Mouse (Mus musculus): ENCODE measurements at regions not wholly inside any gene's neighbourhood (a gene's known extent, or its start where the extent isn't known, plus 50 kb on each side); places are given as distances from the start of the nearest gene placed in this dataset.
"Not testable (repeated sequence)": the region's sequence is repeated elsewhere in the genome, so short reads cannot be mapped to it uniquely, and the experiment has no call there.

- WGBS: 71% methylated on average over 3 of the region's 3 CpGs
- DNase-seq: peak; percentile 2
Measured at GRCm38 (mm10) chr17:60857445-60857844, 1844.3 kb upstream of the Nudt12 start.

DNA sequence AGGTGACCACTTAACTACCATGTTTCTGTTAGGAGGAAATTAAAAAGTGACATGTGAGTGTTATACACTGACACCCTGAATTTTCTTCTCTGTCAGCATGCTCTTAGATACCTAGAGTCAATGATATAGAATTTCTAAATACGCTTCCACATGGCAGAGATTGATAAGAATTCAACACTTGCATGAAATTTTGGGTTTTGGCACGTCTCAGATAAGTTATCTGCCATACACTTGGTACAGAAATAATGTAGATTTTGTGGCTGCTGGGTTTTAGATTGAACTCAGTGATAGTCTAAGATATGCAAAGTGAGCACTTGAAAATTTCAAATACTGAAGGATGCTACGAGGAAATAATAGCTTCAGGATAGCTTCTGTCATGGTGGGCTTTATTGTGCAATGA lies 1841.5 kb upstream of the Nudt12 start:
- no peaks in the 10 kb centered on the region for H3K9me3 ChIP-seq (ENCODE audit: low read depth, low read length)
- 61% methylated on average over 3 of the region's 3 CpGs for WGBS
- no peak for TF ChIP-seq CTCF (IDR thresholded peaks at IDR 0.05; ENCODE audit: low read depth)
- no peak for DNase-seq
- H3K4me3 ChIP-seq (ENCODE audit: low read depth, low read length): no peak overlapping the region
- no peaks in the 10 kb centered on the region for H3K27me3 ChIP-seq (ENCODE audit: insufficient read depth, low read length)
- no peak overlapping the region for H3K4me2 ChIP-seq
- ATAC-seq (ENCODE audit: insufficient read depth): no peak
- no peak overlapping the region for H3K9ac ChIP-seq
- no peaks in the 10 kb centered on the region for H3K4me1 ChIP-seq (ENCODE audit: insufficient read depth)
- no peak overlapping the region for H3K27ac ChIP-seq (ENCODE audit: low read depth)
- no peaks in the 10 kb centered on the region for H3K36me3 ChIP-seq (ENCODE audit: insufficient read depth)

More at GRCm38 (mm10) chr17:60857445-60857844, 1844.3 kb upstream of the Nudt12 start:
- Histone ChIP-seq H3K4me1 (ENCODE audit: insufficient read depth) (no peaks in the 10 kb centered on the region), H3K27ac (ENCODE audit: low read depth) (no peak overlapping the region), H3K4me3 (ENCODE audit: low read depth, low read length) (no peak overlapping the region), H3K9me3 (ENCODE audit: low read depth, low read length) (no peaks in the 10 kb centered on the region), H3K9ac (no peak overlapping the region), H3K27me3 (ENCODE audit: insufficient read depth, low read length) (no peaks in the 10 kb centered on the region), H3K36me3 (ENCODE audit: insufficient read depth) (no peaks in the 10 kb centered on the region), H3K4me2 (no peak overlapping the region)
- ATAC-seq (ENCODE audit: insufficient read depth): no peak
- no peak for TF ChIP-seq CTCF (IDR thresholded peaks at IDR 0.05; ENCODE audit: low read depth)

DNA sequence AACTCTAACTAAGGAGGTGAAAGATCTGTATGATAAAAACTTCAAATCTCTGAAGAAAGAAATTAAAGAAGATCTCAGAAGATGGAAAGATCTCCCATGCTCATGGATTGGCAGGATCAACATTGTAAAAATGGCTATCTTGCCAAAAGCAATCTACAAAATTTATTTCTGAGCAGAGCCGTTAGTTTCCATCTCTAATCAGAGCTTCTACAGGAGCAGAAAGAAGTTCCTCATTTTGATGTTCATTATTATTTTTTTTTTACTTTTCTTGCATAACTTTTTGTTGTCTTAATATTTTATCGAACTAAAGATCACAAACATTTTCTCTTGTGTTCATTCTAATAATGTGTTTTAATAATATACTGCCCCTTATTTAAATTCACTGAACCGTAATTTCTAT lies 1825.6 kb upstream of the Nudt12 start:
- not testable (repeated sequence) for H3K4me3 ChIP-seq (ENCODE audit: low read depth, low read length); H3K27ac ChIP-seq (ENCODE audit: low read depth); H3K36me3 ChIP-seq (ENCODE audit: insufficient read depth); H3K9me3 ChIP-seq (ENCODE audit: low read depth, low read length); H3K27me3 ChIP-seq (ENCODE audit: insufficient read depth, low read length); DNase-seq; H3K4me2 ChIP-seq; H3K9ac ChIP-seq; ATAC-seq (ENCODE audit: insufficient read depth); H3K4me1 ChIP-seq (ENCODE audit: insufficient read depth)
- 85% methylated on average over 3 of the region's 3 CpGs for WGBS

GRCm38 (mm10) chr17:60832531-60832930 lies 1819.4 kb upstream of the Nudt12 start:
- ATAC-seq (ENCODE audit: insufficient read depth): no peak
- no peak overlapping the region for H3K4me3 ChIP-seq (ENCODE audit: low read depth, low read length)
- no peaks in the 10 kb centered on the region for H3K9me3 ChIP-seq (ENCODE audit: low read depth, low read length)
- 90% methylated on average over 3 of the region's 3 CpGs for WGBS
- no peak for DNase-seq
- H3K27ac ChIP-seq (ENCODE audit: low read depth): no peak overlapping the region
- no peak overlapping the region for H3K9ac ChIP-seq
- H3K27me3 ChIP-seq (ENCODE audit: insufficient read depth, low read length): no peaks in the 10 kb centered on the region
- TF ChIP-seq CTCF (IDR thresholded peaks at IDR 0.05; ENCODE audit: low read depth): no peak
- H3K4me1 ChIP-seq (ENCODE audit: insufficient read depth): no peaks in the 10 kb centered on the region
- H3K36me3 ChIP-seq (ENCODE audit: insufficient read depth): no peaks in the 10 kb centered on the region
- H3K4me2 ChIP-seq: no peak overlapping the region

GRCm38 (mm10) chr17:60830498-60830897 lies 1817.3 kb upstream of the Nudt12 start:
- Histone ChIP-seq H3K4me1 (ENCODE audit: insufficient read depth) (no peaks in the 10 kb centered on the region), H3K9ac (no peak overlapping the region), H3K27me3 (ENCODE audit: insufficient read depth, low read length) (no peaks in the 10 kb centered on the region), H3K4me2 (no peak overlapping the region), H3K27ac (ENCODE audit: low read depth) (no peak overlapping the region), H3K4me3 (ENCODE audit: low read depth, low read length) (no peak overlapping the region), H3K9me3 (ENCODE audit: low read depth, low read length) (no peaks in the 10 kb centered on the region), H3K36me3 (ENCODE audit: insufficient read depth) (no peaks in the 10 kb centered on the region)
- 51% methylated on average over 2 of the region's 2 CpGs for WGBS
- no peak for TF ChIP-seq CTCF (IDR thresholded peaks at IDR 0.05; ENCODE audit: low read depth)
- ATAC-seq (ENCODE audit: insufficient read depth) (no peak), DNase-seq (no peak)

DNA sequence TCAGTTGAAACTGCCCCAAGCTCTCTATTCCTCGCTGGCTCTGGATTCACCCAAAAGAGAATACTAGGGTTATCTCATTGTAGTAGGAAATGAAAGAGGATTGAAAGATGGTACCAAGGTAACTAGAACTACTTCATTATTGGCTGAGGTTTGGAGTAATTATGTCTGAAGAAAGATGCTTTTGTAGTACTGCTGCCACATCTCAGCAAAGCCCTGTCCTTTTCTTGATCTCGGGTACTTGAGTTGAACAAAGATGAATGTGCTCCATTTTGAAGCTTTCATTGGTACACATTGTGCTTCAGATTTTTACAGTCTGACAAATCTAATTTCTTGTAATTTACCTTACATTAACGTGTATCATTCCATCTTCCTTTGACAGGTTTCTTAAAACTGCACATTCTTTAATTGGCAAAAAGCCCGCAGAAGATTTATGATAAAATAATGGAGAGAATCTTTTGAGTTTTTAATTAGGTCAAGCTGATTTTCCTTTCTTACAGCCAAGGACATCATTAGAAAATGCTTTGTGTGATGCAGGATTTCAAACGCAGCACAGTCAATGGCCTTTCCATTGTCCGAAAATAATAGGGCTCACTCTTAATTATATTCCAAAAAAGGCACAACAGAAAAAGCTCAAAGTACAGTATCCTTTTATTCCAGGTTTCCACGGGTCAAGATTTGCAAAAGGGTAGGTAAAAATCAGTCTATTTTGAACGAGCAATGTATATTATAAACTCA lies 1791.7 kb upstream of the Nudt12 start:
- Histone ChIP-seq H3K9me3 (ENCODE audit: low read depth, low read length) (no peaks in the 10 kb centered on the region), H3K4me3 (ENCODE audit: low read depth, low read length) (no peak overlapping the region), H3K27me3 (ENCODE audit: insufficient read depth, low read length) (no peaks in the 10 kb centered on the region), H3K4me1 (ENCODE audit: insufficient read depth) (no peaks in the 10 kb centered on the region), H3K9ac (no peak overlapping the region), H3K36me3 (ENCODE audit: insufficient read depth) (no peaks in the 10 kb centered on the region), H3K27ac (ENCODE audit: low read depth) (no peak overlapping the region), H3K4me2 (no peak overlapping the region)
- no peak for TF ChIP-seq CTCF (IDR thresholded peaks at IDR 0.05; ENCODE audit: low read depth)
- WGBS: 71% methylated on average over 8 of the region's 8 CpGs
- DNase-seq: no peak
- no peak for ATAC-seq (ENCODE audit: insufficient read depth)

DNA sequence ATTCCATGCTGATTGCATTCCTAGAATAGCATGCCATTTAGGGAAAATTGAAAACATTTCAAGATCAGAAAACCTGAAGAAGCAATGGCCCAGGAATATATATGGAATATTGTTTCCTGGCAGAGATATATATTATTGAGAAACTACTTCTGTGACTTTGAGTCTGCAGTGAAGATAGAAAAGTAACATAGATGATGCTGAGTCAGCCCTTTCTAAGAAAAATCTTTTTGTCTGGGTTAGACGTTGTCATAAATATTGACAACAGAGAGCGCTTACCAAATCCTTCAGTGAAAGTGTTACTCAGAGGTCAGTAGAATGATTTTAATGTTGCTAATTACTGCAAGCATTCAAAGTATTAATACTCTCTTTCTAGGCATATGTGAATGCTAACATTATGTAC lies 1749.1 kb upstream of the Nudt12 start:
- H3K36me3 ChIP-seq (ENCODE audit: insufficient read depth): no peaks in the 10 kb centered on the region
- H3K27me3 ChIP-seq (ENCODE audit: insufficient read depth, low read length): no peaks in the 10 kb centered on the region
- H3K4me3 ChIP-seq (ENCODE audit: low read depth, low read length): no peak overlapping the region
- H3K27ac ChIP-seq (ENCODE audit: low read depth): no peak overlapping the region
- no peak overlapping the region for H3K4me2 ChIP-seq
- WGBS: 71% methylated on average over 2 of the region's 2 CpGs
- no peak for ATAC-seq (ENCODE audit: insufficient read depth)
- H3K4me1 ChIP-seq (ENCODE audit: insufficient read depth): no peaks in the 10 kb centered on the region
- H3K9ac ChIP-seq: no peak overlapping the region
- no peaks in the 10 kb centered on the region for H3K9me3 ChIP-seq (ENCODE audit: low read depth, low read length)
- no peak for DNase-seq
- TF ChIP-seq CTCF (IDR thresholded peaks at IDR 0.05; ENCODE audit: low read depth): no peak

DNA sequence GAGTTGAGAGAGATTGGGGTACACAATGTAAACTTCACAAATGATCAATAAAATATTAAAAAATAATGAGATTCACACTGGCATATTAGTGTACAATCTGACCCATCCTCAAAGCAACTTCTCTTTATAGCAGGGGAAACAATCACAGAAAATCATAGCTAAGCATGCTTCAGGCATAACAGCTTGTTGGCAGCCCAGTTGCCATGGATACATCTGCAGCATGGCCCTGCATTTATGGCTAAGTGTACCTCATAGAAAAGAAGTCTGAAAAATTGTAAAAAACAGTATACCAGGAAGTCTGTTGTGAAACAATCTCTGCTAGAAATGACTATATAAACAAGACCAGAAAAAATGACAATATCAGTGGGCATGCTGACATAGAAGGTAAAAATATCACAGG lies 1747.9 kb upstream of the Nudt12 start:
- DNase-seq (no peak), ATAC-seq (ENCODE audit: insufficient read depth) (no peak)
- H3K4me1 ChIP-seq (ENCODE audit: insufficient read depth): no peaks in the 10 kb centered on the region
- H3K4me2 ChIP-seq: no peak overlapping the region
- H3K9me3 ChIP-seq (ENCODE audit: low read depth, low read length): no peaks in the 10 kb centered on the region
- H3K27me3 ChIP-seq (ENCODE audit: insufficient read depth, low read length): no peaks in the 10 kb centered on the region
- TF ChIP-seq CTCF (IDR thresholded peaks at IDR 0.05; ENCODE audit: low read depth): no peak
- no peak overlapping the region for H3K4me3 ChIP-seq (ENCODE audit: low read depth, low read length)
- H3K27ac ChIP-seq (ENCODE audit: low read depth): no peak overlapping the region
- H3K9ac ChIP-seq: no peak overlapping the region
- no peaks in the 10 kb centered on the region for H3K36me3 ChIP-seq (ENCODE audit: insufficient read depth)

Data from lung, embryonic 14.5 days (tissue).